Mouse (Mus musculus): Measurements from ENCODE around the gene Cd59b.

GRCm38 (mm10) chr2:104060996-104061395 lies 8.7 kb upstream of the Cd59b start:
- TF ChIP-seq GATA1 (IDR thresholded peaks at IDR 0.05; ENCODE audit: borderline replicate concordance, low read length): no peak
- TF ChIP-seq FLI1 (IDR thresholded peaks at IDR 0.05; ENCODE audit: low read length): no peak

All from megakaryocyte, embryonic 14.5 days (primary cell).